Mouse (Mus musculus): ENCODE results near the gene Olfr640.

Olfr640 gene

GRCm38 (mm10) chr7:104025473-104025872, at the start of gene Olfr640:
Olfr640 (minus strand) TSS chr7:104025573.
- no peak for DNase-seq (ENCODE audit: low read depth, low spot score)

DNA sequence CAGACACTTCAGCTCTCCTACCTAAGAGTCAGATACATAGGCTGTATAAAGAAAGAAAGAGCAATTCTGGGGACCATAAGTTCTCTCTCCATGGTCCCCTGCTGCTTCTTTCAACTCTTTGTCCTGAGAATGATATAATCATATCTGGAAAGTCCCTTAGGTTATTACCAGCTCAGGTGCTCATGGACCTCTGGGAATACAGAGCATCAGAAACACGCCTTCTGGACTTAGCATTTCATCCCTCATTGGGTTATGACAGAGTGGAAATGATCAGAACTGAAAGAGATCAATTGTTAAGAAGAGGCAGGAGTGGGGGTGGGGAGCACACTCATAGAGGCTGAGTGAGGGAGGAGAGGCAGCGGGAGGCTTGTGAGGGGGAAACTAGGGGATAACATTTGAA, 46.4 kb upstream of the Olfr640 start, which contains the start of gene Olfr644:
Gene Olfr644 (minus strand): TSS at position 101 of the 400 bp plus-strand sequence.
- DNase-seq (ENCODE audit: low read depth, low spot score), result no peak

DNA sequence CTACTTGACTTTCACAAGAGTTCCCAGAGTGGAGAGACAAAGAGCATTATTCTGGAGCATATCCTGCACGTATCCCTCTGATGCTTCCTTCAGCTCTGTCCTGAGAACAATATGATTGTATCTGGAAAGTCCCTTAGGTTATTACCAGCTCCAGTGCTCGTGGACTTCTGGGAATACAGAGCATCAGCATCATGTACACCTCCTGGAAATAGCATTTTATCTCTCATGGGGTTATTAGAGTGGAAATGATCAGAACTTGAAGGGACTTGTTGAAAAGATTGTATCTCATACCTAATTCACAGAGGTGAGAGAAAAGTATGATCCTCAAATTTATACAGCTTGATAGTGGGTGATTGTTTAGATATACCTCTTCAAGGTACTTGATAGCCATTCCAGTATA, 36.0 kb upstream of the Olfr640 start, which contains the start of gene 4930516K23Rik:
Gene 4930516K23Rik (minus strand): TSS at position 101 of the 400 bp plus-strand sequence.
- no peak for DNase-seq (ENCODE audit: low read depth, low spot score)

GRCm38 (mm10) chr7:104059215-104059614, 33.8 kb upstream of the Olfr640 start:
- DNase-seq (ENCODE audit: low read depth, low spot score), result no peak

DNA sequence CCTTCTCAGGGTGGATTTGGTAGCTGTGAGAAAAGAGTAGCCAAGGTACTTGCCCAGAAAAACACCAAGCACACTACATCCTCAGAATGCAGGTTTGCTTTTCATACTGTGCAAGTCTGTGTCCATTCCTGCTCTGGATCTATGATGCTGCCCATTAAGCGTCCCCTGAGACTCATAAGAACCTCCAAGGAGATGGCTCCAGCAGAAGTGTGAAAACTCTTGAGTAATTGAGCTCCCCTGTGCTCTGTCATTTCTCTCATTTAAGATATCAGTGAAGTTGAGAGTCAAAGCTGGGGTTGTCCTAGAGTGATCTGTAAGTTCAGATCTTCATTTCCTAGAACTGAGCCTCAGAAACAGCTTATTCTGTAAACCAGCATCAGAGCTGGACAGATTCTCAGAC, 27.2 kb upstream of the Olfr640 start, which contains the start of gene Olfr642:
Gene Olfr642 (minus strand): TSS at position 101 of the 400 bp plus-strand sequence.
- no peak for DNase-seq (ENCODE audit: low read depth, low spot score)

DNA sequence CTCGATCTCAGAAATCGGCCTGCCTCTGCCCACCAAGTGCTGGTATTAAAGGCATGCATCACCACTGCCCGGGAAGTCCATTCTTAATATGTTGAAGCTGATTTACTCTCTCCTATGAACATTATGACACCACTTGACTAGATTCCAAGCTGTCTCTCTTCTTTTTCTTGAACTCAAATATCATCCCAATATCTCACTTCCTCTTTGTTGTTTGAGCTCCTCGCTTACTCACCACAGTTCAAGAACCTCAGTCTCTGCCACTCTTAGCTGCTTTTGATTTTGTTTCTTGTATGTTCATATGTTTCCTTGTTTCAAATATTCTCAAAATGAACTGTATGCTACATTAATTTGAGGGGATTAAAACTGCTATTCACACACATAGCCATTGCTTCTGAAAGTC, 25.4 kb upstream of the Olfr640 start:
- DNase-seq (ENCODE audit: low read depth, low spot score), result no peak

- no peak for DNase-seq (ENCODE audit: low read depth, low spot score)
Observed at GRCm38 (mm10) chr7:104035145-104035544, 9.8 kb upstream of the Olfr640 start, which contains the start of gene Olfr641. Olfr641 (plus strand) TSS chr7:104035445.

DNA sequence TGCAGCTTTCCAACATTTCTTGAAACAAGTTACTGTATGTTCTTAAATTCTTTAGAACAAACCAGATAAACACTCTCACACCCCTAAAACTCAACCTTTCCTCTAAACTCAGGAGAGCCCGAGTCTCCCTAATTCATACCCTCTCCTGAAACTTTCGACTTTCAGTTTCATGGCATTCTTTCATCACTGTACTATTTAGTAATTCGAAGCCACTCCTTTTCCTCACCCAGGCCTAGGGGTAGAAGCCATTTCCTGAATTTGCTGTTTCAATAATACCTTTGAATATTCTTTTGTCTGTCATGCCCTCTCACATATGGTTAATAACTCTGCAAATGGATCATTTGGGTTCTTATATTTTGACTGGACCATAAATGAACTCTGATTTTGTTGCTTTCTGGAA, 1.6 kb upstream of the Olfr640 start:
- no peak for DNase-seq (ENCODE audit: low read depth, low spot score)

- no peak for DNase-seq (ENCODE audit: low read depth, low spot score)
Observed at GRCm38 (mm10) chr7:104021651-104022050, 3.7 kb downstream of the Olfr640 start.

DNA sequence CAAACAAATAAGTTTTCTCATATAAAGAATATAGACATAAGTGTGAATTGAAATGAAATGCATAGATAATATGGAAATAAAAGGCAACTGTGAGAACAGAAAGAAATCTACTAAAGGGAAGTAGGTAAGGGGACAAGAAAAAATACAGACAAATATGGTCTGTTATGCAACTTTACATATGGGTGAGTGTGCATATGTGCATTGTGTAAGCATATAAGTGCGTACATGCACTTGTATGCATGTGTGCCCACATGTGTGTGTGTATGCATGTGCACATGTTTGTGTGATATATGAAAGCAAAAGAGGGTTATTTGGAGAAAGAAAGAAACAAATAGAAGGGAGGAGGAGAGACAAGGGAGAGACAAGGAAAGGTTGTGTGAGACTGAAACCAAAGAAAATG, 6.4 kb downstream of the Olfr640 start:
- DNase-seq (ENCODE audit: low read depth, low spot score), result no peak

DNA sequence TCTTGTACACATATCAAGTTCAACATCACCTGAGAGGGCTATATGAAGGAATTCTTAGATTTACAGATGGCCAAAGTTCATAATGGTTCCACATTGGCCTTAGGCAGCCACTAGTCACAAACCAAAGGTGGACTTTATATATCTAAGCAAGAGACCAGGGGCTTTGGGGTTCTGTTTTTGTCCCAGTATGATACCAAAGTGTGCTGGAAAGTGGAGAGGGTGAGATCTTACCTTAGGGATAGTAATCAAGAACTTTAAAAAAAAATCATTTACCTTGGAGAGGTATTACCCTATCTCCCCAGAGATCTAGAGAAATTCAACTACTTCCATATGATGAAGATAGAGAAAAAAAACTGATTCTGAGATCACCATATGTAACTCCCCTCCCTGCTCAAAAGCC, 8.2 kb downstream of the Olfr640 start, which contains the start of gene Olfr639:
Gene Olfr639 (minus strand): TSS at position 101 of the 400 bp plus-strand sequence.
- no peak for DNase-seq (ENCODE audit: low read depth, low spot score)

- DNase-seq (ENCODE audit: low read depth, low spot score), result no peak
Observed at GRCm38 (mm10) chr7:103999124-103999523, 26.2 kb downstream of the Olfr640 start.

DNA sequence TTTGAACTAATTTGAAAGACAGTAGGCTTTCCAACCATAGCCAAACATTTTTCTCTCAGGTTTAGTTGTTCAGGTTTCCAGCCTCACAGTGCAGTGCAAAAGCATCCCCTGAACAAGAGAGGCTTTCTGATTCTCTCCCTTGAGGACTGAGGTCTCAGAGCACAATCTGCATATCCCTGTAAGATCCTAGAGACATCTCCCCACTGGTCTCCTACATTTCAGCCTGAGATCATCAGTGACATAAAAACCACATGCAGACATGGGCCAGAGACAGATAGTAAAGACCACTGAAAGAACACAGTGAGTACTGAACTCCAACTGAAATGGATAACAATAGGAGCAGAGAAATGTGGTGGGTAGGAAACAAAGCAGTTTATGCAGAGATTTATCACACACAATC, 26.9 kb downstream of the Olfr640 start, which contains the start of gene Olfr638:
Gene Olfr638 (plus strand): TSS at position 301 of the 400 bp plus-strand sequence.
- DNase-seq (ENCODE audit: low read depth, low spot score), result no peak

DNA sequence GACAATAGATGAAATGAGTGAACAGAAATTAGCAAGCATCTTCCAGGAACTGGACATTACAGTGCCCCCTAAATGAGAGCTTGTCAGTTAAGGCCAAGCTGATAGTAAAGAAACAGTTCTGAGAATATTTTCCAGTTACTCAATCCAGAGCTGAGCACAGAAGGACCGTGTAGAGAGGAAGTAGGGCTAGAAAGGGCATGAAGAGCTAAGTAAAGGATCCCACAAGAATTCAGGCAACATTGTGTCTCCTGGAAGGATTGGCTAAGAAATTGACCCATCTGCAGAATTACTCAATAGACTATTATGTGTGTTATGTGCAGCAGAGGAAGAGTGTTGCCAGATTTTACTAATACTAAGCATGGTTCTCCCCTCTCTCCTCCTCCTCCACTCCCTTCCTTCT, 53.6 kb downstream of the Olfr640 start:
- no peak for DNase-seq (ENCODE audit: low read depth, low spot score)

DNA sequence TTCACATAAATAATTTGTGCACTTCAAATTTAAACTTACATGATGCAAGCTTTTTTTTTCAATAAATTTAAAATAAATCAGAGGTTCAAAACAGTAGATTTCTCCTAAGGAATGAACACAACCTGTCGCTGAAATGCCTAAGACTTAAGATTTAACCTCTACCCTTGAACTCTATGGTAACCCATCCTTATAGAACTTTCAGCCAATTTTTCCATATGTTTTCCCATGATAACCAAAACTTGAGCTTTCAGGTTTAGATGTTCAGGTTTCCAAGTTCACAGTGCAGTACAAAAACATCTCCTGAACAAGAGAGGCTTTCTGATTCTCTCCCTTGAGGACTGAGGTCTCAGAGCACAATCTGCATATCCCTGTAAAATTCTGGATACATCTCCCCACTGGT, 54.5 kb downstream of the Olfr640 start, which contains the start of gene Olfr635:
Gene Olfr635 (plus strand): TSS at position 301 of the 400 bp plus-strand sequence.
- no peak for DNase-seq (ENCODE audit: low read depth, low spot score)

Data from retina, postnatal 7 days (tissue).